Mouse (Mus musculus): ENCODE data around the gene Srgap1. TPM values are rescaled to one million over a fixed set of nuclear protein-coding genes. Genes with fewer than 3 reads are reported as not detected.

The Srgap1 gene
- polyA plus RNA-seq (2012; ENCODE audit: insufficient read depth, low replicate concordance): not detected in 2 replicates

DNA sequence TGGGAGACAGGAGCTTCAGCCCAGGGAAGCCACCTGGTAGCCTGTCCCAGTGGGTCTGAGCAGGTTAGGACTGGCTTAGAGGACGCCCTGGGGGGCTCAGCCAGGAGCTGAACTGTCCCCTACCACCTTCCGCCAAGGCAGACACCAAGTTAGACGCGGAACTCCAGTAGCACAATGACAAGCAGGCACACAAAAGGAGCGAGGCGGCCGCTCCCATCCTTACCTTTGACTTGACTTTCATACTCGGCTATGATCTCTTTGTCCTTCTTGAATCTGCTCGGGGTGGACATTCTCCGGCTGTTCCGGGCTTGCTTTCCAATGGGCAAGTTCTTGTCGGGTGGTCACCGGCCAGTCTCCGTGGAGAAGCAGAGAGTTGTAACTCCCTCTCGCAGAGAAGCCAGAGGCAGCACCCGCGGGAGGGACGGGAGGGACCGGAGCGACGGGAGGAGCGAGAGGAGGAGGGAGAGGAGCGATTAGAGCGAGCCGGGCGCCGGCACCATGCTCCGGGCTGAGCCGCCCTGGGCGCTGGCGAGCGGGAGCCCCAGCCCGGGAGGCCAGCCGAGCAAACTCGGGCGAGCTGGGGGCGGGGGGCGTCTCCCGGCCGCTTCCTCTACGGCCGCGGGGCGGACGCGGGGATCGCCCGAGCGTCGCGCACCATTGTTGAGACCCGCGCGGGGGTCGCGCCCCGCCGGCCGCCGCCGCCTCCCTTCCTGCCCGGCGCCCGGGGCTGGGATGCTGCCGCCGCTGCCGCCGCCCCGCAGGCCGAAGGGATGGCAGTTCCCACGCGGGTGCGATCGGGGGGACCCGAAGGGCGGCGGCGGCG lies at the start of gene Srgap1:
Gene Srgap1 (minus strand): TSS at position 412 of the 823 bp plus-strand sequence.
- H3K9me3 ChIP-seq: peaks cover 6% of the 10 kb centered on the region; the same call in 1 of the 2 replicates
- peaks cover 61% of the 10 kb centered on the region for H3K27me3 ChIP-seq (replicated peaks)
- H3K4me3 ChIP-seq (replicated peaks): peak within 1 kb of the TSS; percentile 90

DNA sequence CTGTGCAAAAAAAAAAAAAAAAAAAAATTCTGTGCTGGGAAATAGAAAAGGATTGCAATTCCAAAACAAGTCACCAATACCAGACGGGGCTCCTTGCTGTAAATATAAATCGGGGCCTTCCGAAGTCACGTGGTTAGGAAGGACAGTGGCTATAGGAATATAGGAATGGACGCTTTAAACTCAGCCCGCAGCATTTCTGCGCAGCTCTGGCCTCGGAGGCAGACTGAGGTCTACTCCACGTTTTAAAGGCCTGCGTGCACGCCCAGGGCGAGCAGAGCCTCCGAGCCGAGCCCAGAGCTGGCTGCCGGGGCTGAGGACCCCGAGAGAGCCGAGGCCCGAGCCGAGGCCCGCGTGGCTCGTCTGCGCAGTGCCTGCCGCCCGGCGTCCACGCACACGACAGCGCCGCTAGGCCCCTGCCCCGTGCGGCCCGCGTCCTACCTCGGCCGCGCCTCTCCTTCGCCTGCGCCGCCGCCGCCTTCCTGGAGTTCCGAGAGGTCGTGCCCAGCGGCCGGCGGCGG lies 49.4 kb upstream of the Srgap1 start:
- Histone ChIP-seq H3K27me3 (replicated peaks) (no peaks in the 10 kb centered on the region), H3K36me3 (replicated peaks; ENCODE audit: low read length) (peaks cover 33% of the 10 kb centered on the region), H3K9me3 (no peaks in the 10 kb centered on the region), H3K4me3 (replicated peaks) (peak overlapping the region; percentile 99), H3K4me1 (peaks cover 23% of the 10 kb centered on the region)
- no peak for TF ChIP-seq GATA1 (IDR thresholded peaks at IDR 0.05; ENCODE audit: borderline replicate concordance, low read length)
- no peak for TF ChIP-seq FLI1 (IDR thresholded peaks at IDR 0.05; ENCODE audit: low read length)

More for the DNA sequence above, at the start of gene Srgap1:
- Histone ChIP-seq H3K4me1 (peaks cover 17% of the 10 kb centered on the region), H3K36me3 (replicated peaks; ENCODE audit: low read length) (no peaks in the 10 kb centered on the region)
- TF ChIP-seq GATA1 (IDR thresholded peaks at IDR 0.05; ENCODE audit: borderline replicate concordance, low read length) (no peak), FLI1 (IDR thresholded peaks at IDR 0.05; ENCODE audit: low read length) (no peak)

- TF ChIP-seq GATA1 (IDR thresholded peaks at IDR 0.05; ENCODE audit: borderline replicate concordance, low read length) (no peak), FLI1 (IDR thresholded peaks at IDR 0.05; ENCODE audit: low read length) (no peak)
- H3K27me3 ChIP-seq (replicated peaks): no peaks in the 10 kb centered on the region
- no peak overlapping the region for H3K4me3 ChIP-seq (replicated peaks)
- H3K4me1 ChIP-seq: peaks cover 9% of the 10 kb centered on the region; the same call in 1 of the 2 replicates
- H3K36me3 ChIP-seq (replicated peaks; ENCODE audit: low read length): peaks cover 73% of the 10 kb centered on the region
- H3K9me3 ChIP-seq: peaks cover 14% of the 10 kb centered on the region
Observed at GRCm38 (mm10) chr10:122090472-122090871, 43.4 kb upstream of the Srgap1 start.

DNA sequence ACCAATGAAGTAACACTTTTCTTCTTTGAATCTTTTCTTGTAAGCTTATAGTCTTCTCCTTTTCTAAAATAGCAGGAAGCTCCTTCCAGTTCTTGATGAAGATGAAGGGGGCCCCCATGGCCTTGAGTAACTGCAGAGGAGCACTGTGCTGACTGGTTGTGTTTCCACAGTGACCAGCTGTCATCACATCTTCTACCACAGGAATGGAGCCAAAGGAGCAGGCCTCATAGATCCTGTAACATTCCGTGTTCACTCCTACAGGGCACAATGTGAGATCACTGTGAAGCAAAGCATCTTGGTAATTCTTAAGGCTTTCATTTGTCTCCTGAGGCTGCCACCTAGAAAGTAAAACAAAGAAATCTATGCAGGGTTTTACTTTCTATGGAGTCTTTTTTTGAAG lies 34.2 kb upstream of the Srgap1 start:
- no peaks in the 10 kb centered on the region for H3K4me1 ChIP-seq
- H3K27me3 ChIP-seq (replicated peaks): no peaks in the 10 kb centered on the region
- no peak for TF ChIP-seq FLI1 (IDR thresholded peaks at IDR 0.05; ENCODE audit: low read length)
- TF ChIP-seq GATA1 (IDR thresholded peaks at IDR 0.05; ENCODE audit: borderline replicate concordance, low read length): no peak
- H3K9me3 ChIP-seq: peaks cover 10% of the 10 kb centered on the region
- no peak overlapping the region for H3K4me3 ChIP-seq (replicated peaks)
- peaks cover 6% of the 10 kb centered on the region for H3K36me3 ChIP-seq (replicated peaks; ENCODE audit: low read length)

GRCm38 (mm10) chr10:122069153-122069552 lies 22.0 kb upstream of the Srgap1 start:
- no peak for TF ChIP-seq GATA1 (IDR thresholded peaks at IDR 0.05; ENCODE audit: borderline replicate concordance, low read length)
- TF ChIP-seq FLI1 (IDR thresholded peaks at IDR 0.05; ENCODE audit: low read length): no peak

GRCm38 (mm10) chr10:122055826-122056225 lies 8.7 kb upstream of the Srgap1 start:
- no peaks in the 10 kb centered on the region for H3K9me3 ChIP-seq
- H3K4me1 ChIP-seq: peaks cover 4% of the 10 kb centered on the region; the same call in 1 of the 2 replicates
- TF ChIP-seq GATA1 (IDR thresholded peaks at IDR 0.05; ENCODE audit: borderline replicate concordance, low read length) (no peak), FLI1 (IDR thresholded peaks at IDR 0.05; ENCODE audit: low read length) (no peak)
- no peaks in the 10 kb centered on the region for H3K36me3 ChIP-seq (replicated peaks; ENCODE audit: low read length)
- no peak overlapping the region for H3K4me3 ChIP-seq (replicated peaks)
- H3K27me3 ChIP-seq (replicated peaks): peaks cover 1% of the 10 kb centered on the region

More at GRCm38 (mm10) chr10:122069153-122069552, 22.0 kb upstream of the Srgap1 start:
- no peak overlapping the region for H3K4me3 ChIP-seq (replicated peaks)
- no peaks in the 10 kb centered on the region for H3K27me3 ChIP-seq (replicated peaks)
- no peaks in the 10 kb centered on the region for H3K36me3 ChIP-seq (replicated peaks; ENCODE audit: low read length)
- no peaks in the 10 kb centered on the region for H3K4me1 ChIP-seq
- no peaks in the 10 kb centered on the region for H3K9me3 ChIP-seq

DNA sequence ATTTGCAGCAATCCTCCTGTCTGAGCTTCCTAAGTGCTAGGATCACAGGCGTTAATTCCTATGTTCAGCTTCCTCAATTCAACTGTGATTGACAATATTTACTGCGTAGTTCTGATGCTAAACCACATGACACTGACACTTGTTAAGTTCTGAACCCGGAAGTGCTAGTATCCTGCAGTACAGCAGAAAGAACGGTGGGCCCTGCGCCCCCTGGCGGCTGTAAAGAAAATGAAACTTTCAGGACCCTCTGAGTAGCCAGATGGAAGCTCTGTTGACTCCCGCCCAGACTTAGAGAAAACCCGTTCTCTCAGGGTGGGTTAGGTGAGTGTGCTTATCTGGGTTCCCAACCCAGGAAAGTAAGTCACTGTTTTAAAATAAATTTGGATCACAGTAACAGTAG lies 7.4 kb upstream of the Srgap1 start:
- H3K36me3 ChIP-seq (replicated peaks; ENCODE audit: low read length): no peaks in the 10 kb centered on the region
- peaks cover 7% of the 10 kb centered on the region for H3K27me3 ChIP-seq (replicated peaks)
- TF ChIP-seq GATA1 (IDR thresholded peaks at IDR 0.05; ENCODE audit: borderline replicate concordance, low read length): no peak
- no peak for TF ChIP-seq FLI1 (IDR thresholded peaks at IDR 0.05; ENCODE audit: low read length)
- H3K4me1 ChIP-seq: peaks cover 4% of the 10 kb centered on the region; the same call in 1 of the 2 replicates
- H3K4me3 ChIP-seq (replicated peaks): peak overlapping the region; percentile 50
- no peaks in the 10 kb centered on the region for H3K9me3 ChIP-seq

DNA sequence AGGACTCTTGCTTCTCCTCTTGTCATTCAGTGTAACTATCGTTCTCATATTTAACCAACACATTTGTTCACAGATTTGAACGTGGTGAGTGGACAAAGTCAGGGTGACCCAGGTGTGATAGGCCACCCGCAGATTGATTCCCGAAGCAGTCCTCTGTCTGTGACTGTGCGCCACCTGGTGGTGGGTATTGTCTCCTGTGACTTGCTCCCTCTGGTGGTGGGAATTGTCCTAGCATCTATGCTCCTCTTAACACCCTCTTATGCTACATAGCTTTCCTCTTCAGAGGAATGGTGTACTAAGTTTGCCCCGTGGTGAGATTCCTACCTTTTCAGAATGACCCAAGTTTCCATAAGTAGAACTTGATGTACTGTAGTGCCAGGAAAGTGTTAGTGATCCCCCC lies 4.7 kb upstream of the Srgap1 start:
- Histone ChIP-seq H3K4me3 (replicated peaks) (no peak overlapping the region), H3K27me3 (replicated peaks) (peaks cover 32% of the 10 kb centered on the region), H3K36me3 (replicated peaks; ENCODE audit: low read length) (no peaks in the 10 kb centered on the region), H3K9me3 (peaks cover 6% of the 10 kb centered on the region; the same call in 1 of the 2 replicates), H3K4me1 (peaks cover 17% of the 10 kb centered on the region)
- TF ChIP-seq GATA1 (IDR thresholded peaks at IDR 0.05; ENCODE audit: borderline replicate concordance, low read length) (no peak), FLI1 (IDR thresholded peaks at IDR 0.05; ENCODE audit: low read length) (no peak)

DNA sequence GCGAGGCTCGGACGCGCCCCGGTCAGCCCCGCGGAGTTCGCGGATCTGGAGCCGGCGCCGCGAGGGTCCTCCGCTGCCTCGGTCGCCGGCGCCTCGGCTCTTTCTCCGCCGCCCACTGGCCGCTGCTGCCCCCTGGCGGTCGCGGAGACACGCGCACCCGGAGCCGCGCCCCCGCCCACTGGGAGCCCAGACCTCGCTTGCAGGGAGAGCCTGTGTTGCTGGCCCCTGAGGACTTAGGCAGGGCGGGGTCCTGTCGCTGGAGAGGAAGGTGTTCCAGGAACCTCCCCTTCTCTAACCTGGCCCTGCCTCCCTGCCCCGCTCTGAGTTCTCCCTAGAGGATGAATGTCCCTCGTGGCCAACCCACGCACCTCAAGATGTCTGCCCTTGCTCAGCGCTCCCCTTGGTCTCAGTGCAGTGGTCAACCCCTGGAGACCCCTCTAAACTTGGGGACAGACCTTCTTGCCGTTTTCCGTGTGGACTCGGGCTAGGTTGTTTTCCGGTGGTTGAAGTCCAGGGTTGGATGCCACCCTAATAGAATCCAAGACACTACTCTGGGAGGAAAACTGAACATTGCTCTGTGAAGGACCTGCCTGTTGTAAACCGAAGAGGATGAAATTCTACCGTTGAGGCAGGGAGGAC lies 731 bp upstream of the Srgap1 start:
- Histone ChIP-seq H3K9me3 (peaks cover 6% of the 10 kb centered on the region; the same call in 1 of the 2 replicates), H3K4me1 (peaks cover 17% of the 10 kb centered on the region), H3K36me3 (replicated peaks; ENCODE audit: low read length) (no peaks in the 10 kb centered on the region), H3K4me3 (replicated peaks) (peak overlapping the region; percentile 90), H3K27me3 (replicated peaks) (peaks cover 57% of the 10 kb centered on the region)
- TF ChIP-seq FLI1 (IDR thresholded peaks at IDR 0.05; ENCODE audit: low read length) (no peak), GATA1 (IDR thresholded peaks at IDR 0.05; ENCODE audit: borderline replicate concordance, low read length) (no peak)
